Mouse (Mus musculus): ENCODE data around the gene Tpm3.

Tpm3 gene

GRCm38 (mm10) chr3:90139962-90140361, 67.5 kb downstream of the Tpm3 start:
- DNase-seq, result no peak

GRCm38 (mm10) chr3:90145461-90145860, 73.0 kb downstream of the Tpm3 start:
- DNase-seq, result no peak

GRCm38 (mm10) chr3:90146651-90147050, 74.2 kb downstream of the Tpm3 start:
- no peak for DNase-seq

Data from right cerebral cortex, postnatal 14 days (tissue).